Mouse (Mus musculus) lung, adult 2 months (tissue): ENCODE measurements around the gene Impg1.

Experiments
- CTCF ChIP-seq: fragments of 200-500 bp; IDR thresholded peaks from 2 replicates; pipeline ENCODE4 v1.5.1; 2011; ENCODE audit warnings: mild to moderate bottlenecking, low read length, control low read depth; ENCODE audit not compliant: insufficient read depth
- POLR2A ChIP-seq: fragments of 200-500 bp; IDR thresholded peaks from 2 replicates; pipeline ENCODE4 v1.6.1; 2011; ENCODE audit warnings: low read depth, mild to moderate bottlenecking, control low read depth, low read length, borderline replicate concordance; ENCODE audit errors: extremely low read depth

DNA sequence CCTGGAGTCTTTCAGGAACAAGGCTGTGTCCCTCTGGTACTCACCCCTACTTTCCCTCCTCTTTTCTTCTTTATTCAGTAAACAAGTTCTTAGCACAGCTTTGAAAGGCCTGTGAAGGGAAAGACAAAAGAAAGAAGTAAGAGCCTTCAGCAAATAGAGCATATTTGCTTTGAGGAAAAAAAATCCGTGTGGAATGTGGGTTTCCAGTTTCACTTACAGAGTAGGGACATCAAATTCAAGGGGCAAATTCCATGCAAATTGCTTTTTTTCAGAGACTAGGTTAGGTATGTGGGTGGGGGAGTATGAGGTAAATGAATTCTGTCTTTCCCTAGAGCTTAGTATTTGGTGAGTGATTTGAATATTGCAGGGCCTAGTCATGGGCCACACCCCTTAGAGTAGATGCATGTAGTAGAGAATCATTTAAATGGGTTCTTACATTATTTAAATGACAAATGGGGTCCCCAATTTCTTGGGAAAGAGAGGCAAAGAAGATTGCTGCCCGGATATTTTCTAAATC is 39.3 kb upstream of the Impg1 start:
- TF ChIP-seq CTCF, result no peak
- TF ChIP-seq POLR2A, result no peak
